Mouse (Mus musculus) erythroblast, embryonic 14.5 days (primary cell): ENCODE results near the gene Celsr3.

ENCODE experiments used
- GATA1 ChIP-seq: IDR thresholded peaks from 2 replicates; pipeline ENCODE4 v1.6.1; 2012; ENCODE audit warnings: low read length, inconsistent platforms, mixed read lengths
- TAL1 ChIP-seq: IDR thresholded peaks from 3 replicates; pipeline ENCODE4 v1.6.1; 2012; ENCODE audit warnings: low read length, inconsistent platforms, mixed read lengths

DNA sequence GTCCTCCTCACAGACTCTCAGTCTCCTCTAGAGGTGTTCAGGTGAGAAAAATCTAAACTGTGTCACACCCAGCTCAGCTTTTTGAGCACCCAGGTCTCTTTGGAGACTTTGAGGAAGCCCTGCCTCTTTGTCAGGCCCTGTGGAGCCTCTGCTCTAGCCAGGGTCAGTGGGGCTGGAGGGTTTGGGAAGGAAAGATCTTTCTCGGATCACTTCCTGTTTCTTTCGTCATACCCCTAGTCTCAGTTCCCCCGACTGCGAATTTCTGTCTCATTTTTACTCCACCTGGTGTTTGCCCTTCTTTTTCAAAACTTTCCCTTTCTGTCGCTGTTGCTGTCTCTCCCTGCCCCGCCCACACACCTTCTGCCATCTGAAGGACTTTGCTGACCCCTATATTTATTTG is 16.4 kb upstream of the Celsr3 start:
- TF ChIP-seq GATA1 (no peak), TAL1 (no peak)
